Mouse (Mus musculus): ENCODE measurements around the gene Bcan.

The Bcan gene

GRCm38 (mm10) chr3:87942471-87942870 lies 57.6 kb downstream of the Bcan start:
- no peak for DNase-seq

- DNase-seq: no peak
These were observed 59.4 kb downstream of the Bcan start for GRCm38 (mm10) chr3:87940611-87941010.

All from right cerebral cortex, postnatal 25 days (tissue).